Mouse (Mus musculus): ENCODE results near the gene Ano7. TPM values are rescaled to one million over a fixed set of nuclear protein-coding genes. Genes with fewer than 3 reads are reported as not detected.

The Ano7 gene
- polyA plus RNA-seq, 1 experiment from 2014 or later, result not detected

Small RNA genes lying within 50 kb of the gene (microRNA-seq; reads per million reads assigned to microRNA genes)
- gene Mir6345 (not detected), gene Mir6902 (not detected)

Other genes with a start within 250 kb of the Ano7 start
- gene Agxt, start 238.7 kb upstream of the Ano7 start, polyA plus RNA-seq (2016; fragmentation: Nextera tagmentation; extraction: Ambion mirVana), result not detected in 2 replicates
- gene 2310007B03Rik, start 213.0 kb upstream of the Ano7 start, polyA plus RNA-seq (2016; fragmentation: Nextera tagmentation; extraction: Ambion mirVana), result 0.13 and 0.27 TPM in 2 replicates
- 0.10 and 0.14 TPM in 2 replicates for gene Crocc2, start 205.2 kb upstream of the Ano7 start, polyA plus RNA-seq (2016; fragmentation: Nextera tagmentation; extraction: Ambion mirVana)
- gene Sned1, start 138.1 kb upstream of the Ano7 start, polyA plus RNA-seq (2016; fragmentation: Nextera tagmentation; extraction: Ambion mirVana), result 4.3 and 5.3 TPM in 2 replicates
- 31.7 and 33.5 TPM in 2 replicates for gene Mterf4, start 68.0 kb upstream of the Ano7 start, polyA plus RNA-seq (2016; fragmentation: Nextera tagmentation; extraction: Ambion mirVana)
- 88.6 and 93.5 TPM in 2 replicates for gene Ppp1r7, start 31.1 kb upstream of the Ano7 start, polyA plus RNA-seq (2016; fragmentation: Nextera tagmentation; extraction: Ambion mirVana)
- gene Pask, start 30.4 kb upstream of the Ano7 start, polyA plus RNA-seq (2016; fragmentation: Nextera tagmentation; extraction: Ambion mirVana), result 24.9 and 25.4 TPM in 2 replicates
- gene Hdlbp, start 104.9 kb downstream of the Ano7 start, polyA plus RNA-seq (2016; fragmentation: Nextera tagmentation; extraction: Ambion mirVana), result 97.6 and 106 TPM in 2 replicates
- gene Farp2, start 138.1 kb downstream of the Ano7 start, polyA plus RNA-seq (2016; fragmentation: Nextera tagmentation; extraction: Ambion mirVana), result 4.6 and 5.0 TPM in 2 replicates